Mouse (Mus musculus) small intestine, adult 2 months (tissue): ENCODE measurements at regions not wholly inside any gene's neighbourhood (a gene's known extent, or its start where the extent isn't known, plus 50 kb on each side); places are given as distances from the start of the nearest gene placed in this dataset.

Experiments
- CTCF ChIP-seq: fragments of 200-500 bp; IDR thresholded peaks from 2 replicates; pipeline ENCODE4 v1.5.1; 2012; ENCODE audit warnings: low read depth, mild to moderate bottlenecking, control low read depth, inconsistent platforms, low read length, moderate library complexity, mixed read lengths; ENCODE audit not compliant: insufficient replicate concordance, insufficient read length; ENCODE audit errors: extremely low read depth
- POLR2A ChIP-seq: fragments of 200-500 bp; IDR thresholded peaks from 2 replicates; pipeline ENCODE4 v1.6.1; 2012; ENCODE audit warnings: low read depth, mild to moderate bottlenecking, control low read depth, inconsistent platforms, low read length, moderate library complexity

DNA sequence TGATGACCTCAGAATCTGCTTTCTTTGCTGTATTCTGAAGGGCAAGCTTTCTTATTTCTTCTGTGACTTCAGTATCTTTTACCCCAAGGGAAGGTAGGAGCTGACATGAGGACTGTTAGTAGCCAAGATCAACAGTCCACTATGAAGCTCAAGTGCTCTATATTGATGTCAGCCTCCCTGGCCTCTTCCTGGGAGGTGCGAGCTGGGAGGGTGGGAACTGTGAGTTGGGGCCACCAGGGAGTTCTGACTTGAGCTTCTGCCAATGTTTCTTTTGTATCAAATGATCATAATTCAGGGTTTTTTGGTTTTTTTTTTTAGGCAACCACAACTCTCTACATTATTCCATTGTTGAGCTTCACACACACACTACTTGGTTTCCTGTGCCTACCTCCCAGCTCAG lies 536.8 kb upstream of the Nrp1 start:
- no peak for TF ChIP-seq CTCF
- TF ChIP-seq POLR2A: no peak
